Mouse (Mus musculus): ENCODE results near the gene Zfp106.
A peak's percentile ranks its signal among the peaks of the same experiment; 100 is the strongest.
"Not testable (repeated sequence)": the region's sequence is repeated elsewhere in the genome, so short reads cannot be mapped to it uniquely, and the experiment has no call there.

The Zfp106 gene

GRCm38 (mm10) chr2:120563235-120563990, at the start of gene Zfp106:
Gene Zfp106, minus strand, starts transcription at chr2:120563843.
- peak; percentile 90 for DNase-seq (ENCODE audit: low spot score)

- peak; percentile 92 for DNase-seq (ENCODE audit: low spot score)
Observed at GRCm38 (mm10) chr2:120608830-120609723, 45.4 kb upstream of the Zfp106 start, which contains the start of the genes Haus2 and Lrrc57. Gene Haus2, plus strand, starts transcription at chr2:120609383. Gene Lrrc57, minus strand, starts transcription at chr2:120609520.

DNA sequence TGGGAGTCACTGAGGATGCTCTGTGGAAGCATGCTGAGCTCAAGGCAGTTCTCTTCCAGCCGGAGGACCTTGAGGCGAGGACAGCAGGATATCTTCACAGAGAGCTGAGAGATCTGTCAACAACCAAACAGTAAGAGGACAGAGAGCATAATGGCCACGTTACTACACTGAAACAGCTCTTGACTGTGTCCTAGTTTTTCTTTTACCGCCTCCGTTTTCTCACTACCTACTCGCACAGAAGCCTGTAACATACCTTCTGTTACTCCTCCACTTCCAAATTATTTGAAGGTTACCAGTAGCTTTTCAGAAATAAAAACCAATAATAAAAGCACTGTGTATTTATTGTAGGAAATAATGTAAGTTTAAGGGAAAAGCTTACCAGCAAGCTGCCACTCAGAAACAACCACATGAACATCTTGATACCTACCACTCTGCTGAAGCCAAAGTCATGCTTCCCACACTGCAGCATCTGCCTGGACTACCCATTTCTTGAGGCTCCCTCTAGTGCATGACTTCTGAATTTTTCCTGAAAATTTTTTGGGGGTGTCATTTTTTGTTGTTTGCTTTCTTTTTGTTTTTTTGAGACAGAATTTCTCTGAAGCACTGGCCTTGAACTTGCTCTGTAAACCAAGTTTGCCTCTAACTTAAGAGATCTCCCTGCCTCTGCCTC, 42.5 kb upstream of the Zfp106 start:
- DNase-seq (ENCODE audit: low spot score): no peak

DNA sequence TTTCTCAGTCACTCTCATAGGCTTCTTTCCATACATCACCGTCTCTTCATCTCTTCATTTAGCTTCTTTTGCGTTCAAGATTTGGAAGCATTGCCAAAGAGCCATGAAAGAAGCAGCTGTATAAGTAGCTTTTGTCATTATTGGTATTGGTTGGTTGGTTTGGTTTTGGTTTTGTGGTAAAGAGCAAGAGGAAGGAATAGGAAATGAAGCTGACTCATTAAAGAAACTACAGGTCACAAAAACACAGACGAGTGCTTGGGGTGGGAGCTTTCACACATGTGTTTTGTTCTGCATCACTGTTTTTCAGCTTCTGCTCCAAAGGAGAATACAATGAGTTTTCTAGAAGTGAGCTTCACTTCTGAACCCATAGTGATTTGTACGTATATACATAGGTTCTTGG, 35.9 kb upstream of the Zfp106 start:
- DNase-seq (ENCODE audit: low spot score): no peak

GRCm38 (mm10) chr2:120597734-120598133, 34.1 kb upstream of the Zfp106 start:
- no peak for DNase-seq (ENCODE audit: low spot score)

GRCm38 (mm10) chr2:120592227-120592626, 28.6 kb upstream of the Zfp106 start:
- no peak for DNase-seq (ENCODE audit: low spot score)

- no peak for DNase-seq (ENCODE audit: low spot score)
Observed at GRCm38 (mm10) chr2:120589759-120590158, 26.1 kb upstream of the Zfp106 start.

GRCm38 (mm10) chr2:120578286-120578685, 14.6 kb upstream of the Zfp106 start:
- no peak for DNase-seq (ENCODE audit: low spot score)

DNA sequence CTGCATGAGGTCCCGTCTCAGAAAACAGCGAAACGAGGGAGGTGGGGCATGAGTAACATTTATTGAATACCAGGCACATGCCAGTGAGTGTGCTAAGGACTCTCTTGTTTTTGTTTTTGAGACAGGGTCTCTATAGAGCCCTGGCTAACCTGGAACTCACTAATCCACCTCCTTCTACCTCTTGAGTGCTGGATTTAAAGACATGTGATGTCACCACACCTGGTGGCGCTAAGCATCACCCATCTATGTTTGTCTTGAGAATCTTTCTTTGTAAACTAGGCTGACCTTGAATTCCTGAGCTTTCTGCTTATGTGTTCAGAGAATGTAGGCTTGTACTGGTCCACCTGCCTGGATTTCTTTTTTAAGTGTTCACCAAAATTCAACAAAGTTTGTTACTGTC, 14.2 kb upstream of the Zfp106 start:
- no peak for DNase-seq (ENCODE audit: low spot score)

DNA sequence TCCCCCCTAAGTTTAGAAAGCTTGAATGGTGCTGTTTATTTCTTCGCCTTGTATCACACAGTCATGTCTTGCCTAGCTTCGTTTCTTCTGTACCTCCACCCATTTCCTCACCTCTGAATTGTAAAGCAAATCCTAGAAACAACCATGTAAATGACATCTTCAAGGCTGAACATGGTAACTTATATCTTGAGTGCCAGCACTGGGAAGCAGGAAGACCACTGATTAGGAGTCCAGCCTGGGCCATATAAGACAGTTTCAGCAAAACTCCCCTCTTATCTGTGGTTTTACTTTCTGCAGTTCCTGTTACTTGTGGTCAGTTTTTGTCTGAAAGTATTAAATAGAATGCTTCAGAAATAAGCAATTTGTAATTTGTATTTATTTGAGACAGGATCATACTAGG, 12.3 kb upstream of the Zfp106 start:
- no peak for DNase-seq (ENCODE audit: low spot score)

GRCm38 (mm10) chr2:120575121-120575520, 11.5 kb upstream of the Zfp106 start:
- no peak for DNase-seq (ENCODE audit: low spot score)

- not testable (repeated sequence) for DNase-seq (ENCODE audit: low spot score)
Observed at GRCm38 (mm10) chr2:120572161-120572560, 8.5 kb upstream of the Zfp106 start.

GRCm38 (mm10) chr2:120571081-120571480, 7.4 kb upstream of the Zfp106 start:
- peak; percentile 39 for DNase-seq (ENCODE audit: low spot score)

- DNase-seq (ENCODE audit: low spot score): no peak
Observed at GRCm38 (mm10) chr2:120567798-120568320, 4.2 kb upstream of the Zfp106 start.

DNA sequence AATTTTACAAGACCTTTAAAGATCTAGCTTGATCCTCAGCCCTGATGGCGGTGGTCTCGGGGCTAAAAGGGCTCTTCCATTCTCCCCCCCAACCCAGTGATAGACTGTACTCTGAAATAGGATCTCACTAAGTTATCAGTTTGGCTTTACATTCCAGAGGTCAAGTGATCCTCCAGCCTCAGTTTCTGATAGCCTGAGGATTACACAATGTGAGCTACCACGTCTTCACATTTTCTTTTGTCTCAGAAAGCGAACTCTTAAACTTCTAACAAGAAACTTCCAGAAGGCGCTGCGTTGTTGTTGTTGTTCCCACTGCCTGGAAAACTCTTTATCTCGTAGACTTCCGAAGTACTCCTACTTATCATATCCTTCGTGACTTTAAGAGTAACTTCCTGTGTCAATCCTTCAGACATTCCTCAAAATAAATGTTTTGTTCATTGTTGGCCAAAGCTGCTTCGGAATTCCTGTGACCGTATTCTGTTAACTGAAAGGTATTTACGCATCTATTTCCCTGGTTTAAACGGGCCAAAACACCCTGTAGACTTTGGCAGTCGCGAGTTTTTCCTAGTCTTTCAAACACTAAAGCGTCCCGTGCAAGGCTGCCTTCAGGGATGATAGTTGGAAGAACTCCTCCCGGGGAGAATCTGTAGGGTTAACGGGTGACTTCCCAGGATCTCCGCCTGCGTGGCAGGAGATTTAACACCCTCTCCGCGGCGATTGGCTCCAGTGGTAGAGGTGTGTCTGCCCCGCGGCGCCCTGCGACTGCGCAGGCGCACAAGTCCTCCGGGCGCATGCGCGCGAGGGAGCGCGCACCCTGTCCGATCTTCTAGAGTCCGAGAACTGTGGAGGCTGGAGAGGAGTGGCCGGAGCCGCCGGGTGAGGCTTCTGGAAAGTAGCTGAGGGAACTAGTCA, 3.5 kb upstream of the Zfp106 start, which contains the start of gene Snap23:
TSS of gene Snap23 (plus strand) at position 786 of the 912 bp plus-strand sequence.
- DNase-seq (ENCODE audit: low spot score): peak; percentile 97

GRCm38 (mm10) chr2:120565363-120565762, 1.7 kb upstream of the Zfp106 start:
- DNase-seq (ENCODE audit: low spot score): no peak

DNA sequence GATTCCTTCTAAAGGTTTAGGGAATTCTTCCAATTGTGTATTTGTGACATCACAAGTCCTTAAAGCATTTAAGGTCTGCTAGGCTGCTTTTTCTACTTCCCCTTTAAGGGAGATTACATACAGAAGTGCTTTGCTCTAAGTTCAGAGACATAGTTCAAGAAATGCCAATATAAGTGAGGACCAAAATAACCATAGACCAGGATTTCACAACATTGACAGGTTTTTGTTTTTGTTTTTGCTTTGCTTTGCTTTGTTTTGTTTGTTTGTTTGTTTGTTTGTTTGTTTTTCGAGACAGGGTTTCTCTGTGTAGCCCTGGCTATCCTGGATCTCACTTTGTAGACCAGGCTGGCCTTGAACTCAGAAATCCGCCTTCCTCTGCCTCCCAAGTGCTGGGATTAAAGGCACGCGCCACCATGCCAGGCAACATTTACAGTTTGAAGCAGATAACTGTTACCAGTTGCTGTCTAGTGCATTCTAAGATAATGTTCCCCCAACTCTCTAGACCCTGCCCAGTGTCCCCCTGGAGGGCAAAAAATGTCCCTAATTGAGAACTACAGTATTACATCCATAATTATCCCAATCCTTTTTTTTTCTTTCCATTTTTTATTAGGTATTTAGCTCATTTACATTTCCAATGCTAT, 1.0 kb upstream of the Zfp106 start:
- DNase-seq (ENCODE audit: low spot score): not testable (repeated sequence)

DNA sequence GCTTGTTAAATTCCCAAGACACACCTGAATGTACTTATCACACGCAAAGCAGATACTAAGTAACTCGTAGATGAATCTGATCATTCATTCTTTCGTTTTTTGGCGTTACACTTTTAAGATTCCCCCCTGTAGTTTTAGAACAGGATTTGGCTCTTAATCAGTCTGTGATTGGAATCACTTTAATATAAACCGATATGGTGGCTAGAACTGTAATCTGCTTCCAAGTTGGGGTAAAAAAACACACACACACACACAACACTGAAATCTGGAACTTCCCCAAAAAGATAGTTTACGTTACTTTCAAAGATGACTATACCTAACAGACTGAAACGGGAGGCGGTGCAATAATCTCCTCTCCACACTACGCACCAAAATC, 796 bp downstream of the Zfp106 start:
- no peak for DNase-seq (ENCODE audit: low spot score)

DNA sequence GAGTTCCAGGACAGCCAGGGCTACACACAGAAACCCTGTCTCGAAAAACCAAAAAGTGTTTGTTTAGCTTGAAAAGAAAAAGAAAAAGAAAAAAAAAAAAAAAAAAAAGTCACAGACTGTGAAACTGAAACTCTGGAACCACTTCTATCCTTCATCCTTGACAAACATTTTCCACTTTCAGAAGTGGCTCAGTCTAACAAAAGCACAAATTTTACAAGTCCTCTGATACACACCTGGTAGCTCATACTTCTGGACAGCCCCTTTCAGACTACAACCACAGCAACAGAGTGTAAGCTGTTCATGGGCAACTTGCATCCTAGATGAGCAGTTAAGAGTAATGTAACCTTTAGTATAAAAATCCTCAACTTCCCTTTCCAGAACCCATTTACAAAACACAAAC, 2.1 kb downstream of the Zfp106 start:
- DNase-seq (ENCODE audit: low spot score): no peak

DNA sequence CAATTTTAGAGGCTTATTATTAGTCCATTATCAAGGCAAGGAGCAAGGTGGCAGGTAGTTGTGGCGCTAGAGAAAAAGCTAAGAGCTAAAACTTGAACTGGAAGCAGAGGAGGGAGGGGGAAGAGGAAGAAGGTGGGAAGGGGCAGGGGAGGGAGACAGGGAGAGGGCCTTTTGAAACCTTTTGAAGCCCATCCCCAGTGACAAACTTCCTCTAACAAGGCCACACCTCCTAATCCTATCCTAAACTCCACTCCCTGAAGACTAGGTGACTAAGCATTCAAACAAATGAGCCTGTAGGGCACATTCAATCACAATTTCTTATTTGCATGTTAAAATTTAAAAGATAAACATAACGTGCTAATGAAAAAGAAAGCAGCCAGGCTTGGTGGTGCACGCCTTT, 4.8 kb downstream of the Zfp106 start:
- DNase-seq (ENCODE audit: low spot score): no peak

DNA sequence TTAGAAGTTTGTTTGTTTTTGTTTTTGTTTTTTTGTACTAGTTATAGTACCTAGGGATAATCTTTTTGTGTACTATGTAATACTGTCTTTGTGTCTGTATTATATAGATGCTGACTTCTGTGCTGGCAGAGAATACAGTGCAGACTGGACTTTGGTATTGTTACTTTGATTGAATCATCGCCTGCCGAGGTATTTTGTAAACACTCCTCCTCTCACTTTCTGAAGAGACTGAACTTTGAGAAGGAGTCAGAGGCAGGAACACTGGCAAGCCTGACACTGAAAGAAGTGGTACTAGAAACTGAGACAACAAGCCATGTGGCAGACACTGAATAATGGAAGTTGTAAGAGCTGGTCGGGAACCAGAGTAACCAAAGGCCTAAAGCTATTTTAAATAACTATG, 6.8 kb downstream of the Zfp106 start:
- DNase-seq (ENCODE audit: low spot score): no peak

Measured in yolk sac, embryonic 10.5 days (tissue).